Mouse (Mus musculus) heart, adult 18-20 months (tissue): Measurements from ENCODE around the gene Eme2. TPM values are rescaled to one million over a fixed set of nuclear protein-coding genes. Genes with fewer than 3 reads are reported as not detected.

ENCODE experiments used
- total RNA-seq, 2 experiments: library from RNA; stranded (reverse); gene quantifications; 2 replicates each; pipeline ENCODE4 v1.2.3; 2021

The Eme2 gene
- total RNA-seq, 2 experiments from 2014 or later, result 18.4 to 22.3 TPM

Other genes with a start within 250 kb of the Eme2 start
- 100 to 1,000 TPM in 1 of 2 experiments, 10 to 100 TPM in 1; 88.2 to 103 TPM for gene Slc9a3r2, start 244.8 kb downstream of the Eme2 start, total RNA-seq
- not detected for gene Npw, start 236.6 kb downstream of the Eme2 start, total RNA-seq
- gene Zfp598, start 225.4 kb downstream of the Eme2 start, total RNA-seq, result 10 to 100 TPM; 16.4 to 17.2 TPM
- gene Syngr3, start 205.1 kb downstream of the Eme2 start, total RNA-seq, result under 1 TPM in 1 of 2 experiments, not detected in 1; 0.17 TPM
- gene Gfer, start 198.9 kb downstream of the Eme2 start, total RNA-seq, result 10 to 100 TPM; 24.0 to 24.3 TPM
- under 1 TPM; 0.77 to 0.99 TPM for gene Noxo1, start 198.9 kb downstream of the Eme2 start, total RNA-seq
- gene Tbl3, start 187.4 kb downstream of the Eme2 start, total RNA-seq, result 10 to 100 TPM; 18.0 to 20.1 TPM
- not detected for gene Rnf151, start 177.0 kb downstream of the Eme2 start, total RNA-seq
- 100 to 1,000 TPM; 701 to 738 TPM for gene Rps2, start 177.0 kb downstream of the Eme2 start, total RNA-seq
- 1,000 to 10,000 TPM in 1 of 2 experiments, 100 to 1,000 TPM in 1; 976 to 1,178 TPM for gene Ndufb10, start 170.6 kb downstream of the Eme2 start, total RNA-seq
- 100 to 1,000 TPM; 390 to 433 TPM for gene Rpl3l, start 167.3 kb downstream of the Eme2 start, total RNA-seq
- gene Msrb1, start 158.4 kb downstream of the Eme2 start, total RNA-seq, result 100 to 1,000 TPM; 181 to 183 TPM
- gene Hs3st6, start 142.1 kb downstream of the Eme2 start, total RNA-seq, result under 1 TPM in 1 of 2 experiments, not detected in 1; 0.33 TPM
- gene Meiob, start 90.8 kb downstream of the Eme2 start, total RNA-seq, result under 1 TPM in 1 of 2 experiments, not detected in 1; 0.15 TPM
- 10 to 100 TPM; 86.0 to 91.0 TPM for gene Hagh, start 54.9 kb downstream of the Eme2 start, total RNA-seq
- gene Fahd1, start 44.7 kb downstream of the Eme2 start, total RNA-seq, result 10 to 100 TPM; 92.1 to 96.6 TPM
- gene Igfals, start 29.1 kb downstream of the Eme2 start, total RNA-seq, result 10 to 100 TPM; 12.0 to 12.4 TPM
- 10 to 100 TPM; 20.0 to 21.3 TPM for gene Nubp2, start 8.7 kb downstream of the Eme2 start, total RNA-seq
- gene Spsb3, start 8.4 kb downstream of the Eme2 start, total RNA-seq, result 10 to 100 TPM; 28.1 to 34.0 TPM
- gene Mrps34, start within 50 bp of the Eme2 start, total RNA-seq, result 100 to 1,000 TPM in 1 of 2 experiments, 10 to 100 TPM in 1; 99.9 to 125 TPM
- gene Nme3, start 1.4 kb upstream of the Eme2 start, total RNA-seq, result 10 to 100 TPM; 33.8 to 36.0 TPM
- gene Mapk8ip3, start 41.9 kb upstream of the Eme2 start, total RNA-seq, result 10 to 100 TPM; 55.9 to 64.8 TPM
- 10 to 100 TPM in 1 of 2 experiments, 1 to 10 TPM in 1; 8.9 to 11.2 TPM for gene Jpt2, start 65.6 kb upstream of the Eme2 start, total RNA-seq
- 10 to 100 TPM in 1 of 2 experiments, 1 to 10 TPM in 1; 9.5 to 10.7 TPM for gene Cramp1l, start 120.7 kb upstream of the Eme2 start, total RNA-seq
- gene Ift140, start 121.0 kb upstream of the Eme2 start, total RNA-seq, result 1 to 10 TPM; 3.5 to 5.5 TPM
- gene Tmem204, start 188.5 kb upstream of the Eme2 start, total RNA-seq, result 10 to 100 TPM; 41.5 to 48.0 TPM
- 10 to 100 TPM; 11.1 to 14.5 TPM for gene Telo2, start 220.9 kb upstream of the Eme2 start, total RNA-seq
- 1 to 10 TPM; 2.5 to 3.0 TPM for gene Ptx4, start 225.7 kb upstream of the Eme2 start, total RNA-seq
- gene Clcn7, start 238.3 kb upstream of the Eme2 start, total RNA-seq, result 10 to 100 TPM; 26.2 to 31.3 TPM